Mouse (Mus musculus) adrenal gland, adult (tissue): Measurements from ENCODE around the gene Zfp653.

Experiments used
- DNase-seq, 2 experiments: peaks; one replicate each; pipeline ENCODE4 v3.0.0; 2022 to 2023; ENCODE audit warnings: low spot score in 1 of 2; ENCODE audit not compliant: inconsistent age in 2 of 2

Zfp653 gene

DNA sequence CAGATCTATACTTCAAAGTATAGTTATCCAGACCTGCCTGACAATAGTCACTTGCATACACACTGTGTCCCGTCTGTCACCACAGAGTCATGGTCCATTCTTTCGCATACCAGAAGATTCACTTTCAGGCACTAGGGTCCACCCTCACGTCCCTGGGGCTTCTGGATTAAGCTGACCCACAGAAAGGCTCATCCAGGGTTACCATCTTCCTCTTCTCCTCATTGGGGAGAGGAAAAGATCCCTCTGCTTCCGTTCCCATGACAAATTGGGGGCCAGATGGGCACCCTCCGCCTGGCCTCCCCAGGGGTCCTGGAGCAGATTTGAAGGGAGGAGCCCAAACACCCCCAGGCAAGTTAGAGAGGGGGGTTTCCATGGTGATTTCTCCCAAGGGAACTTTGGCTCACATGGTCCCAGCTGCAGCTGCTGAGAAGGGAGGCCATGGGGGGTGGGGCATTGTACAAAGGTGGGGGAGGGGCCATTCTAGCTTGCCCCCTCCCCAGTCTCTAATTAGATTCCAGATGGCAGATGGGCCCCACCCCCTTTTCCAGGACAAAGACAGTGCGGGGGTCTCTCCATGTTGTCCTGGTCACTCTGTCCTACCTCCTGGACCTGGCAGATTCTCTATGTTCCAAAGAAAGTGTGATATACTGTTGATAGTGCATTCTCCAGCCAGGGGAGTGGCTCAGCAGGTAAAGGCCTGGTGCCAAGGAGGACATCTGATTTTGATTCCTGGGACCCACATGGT is 35.7 kb downstream of the Zfp653 start:
- DNase-seq, result no peak

DNA sequence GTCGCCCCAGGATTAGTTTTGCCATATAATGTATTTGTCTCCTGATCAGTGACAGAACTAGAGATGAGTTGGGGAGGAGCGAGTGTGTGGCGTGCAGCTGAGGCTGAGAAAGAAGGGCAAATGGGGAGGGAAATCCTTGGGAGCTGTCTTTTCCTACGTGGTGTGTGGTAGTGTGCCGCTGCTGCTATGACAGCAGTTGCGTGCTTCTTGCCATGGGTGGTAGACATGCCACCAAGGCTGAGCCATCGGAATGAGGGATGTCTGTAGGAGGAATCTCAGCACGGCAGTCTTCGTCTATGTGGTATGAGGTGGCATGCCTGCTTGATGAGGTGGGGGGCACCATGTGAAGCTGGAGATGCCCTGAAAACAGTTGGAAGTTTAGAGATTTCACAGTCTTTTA is 40.8 kb downstream of the Zfp653 start:
- no peak for DNase-seq

DNA sequence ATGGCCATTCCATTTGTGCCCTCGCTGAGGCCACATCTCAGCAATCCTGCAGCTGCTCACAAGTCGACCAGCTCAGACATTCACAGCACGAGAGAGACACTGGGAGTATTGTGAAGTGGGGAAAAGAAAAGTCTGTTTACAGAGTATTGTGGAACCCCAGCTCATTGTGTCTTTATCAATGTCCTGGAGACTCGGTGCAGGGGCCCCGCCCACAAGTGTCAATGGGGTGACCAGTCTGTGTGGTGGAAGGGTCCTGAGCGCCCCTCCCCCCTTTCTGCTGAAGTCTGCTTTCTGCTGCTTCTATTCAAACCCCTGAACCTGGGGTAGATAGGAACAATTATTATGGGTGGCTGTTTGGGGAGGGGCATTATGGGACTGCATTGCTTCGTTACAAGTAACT is 42.7 kb downstream of the Zfp653 start:
- no peak for DNase-seq

DNA sequence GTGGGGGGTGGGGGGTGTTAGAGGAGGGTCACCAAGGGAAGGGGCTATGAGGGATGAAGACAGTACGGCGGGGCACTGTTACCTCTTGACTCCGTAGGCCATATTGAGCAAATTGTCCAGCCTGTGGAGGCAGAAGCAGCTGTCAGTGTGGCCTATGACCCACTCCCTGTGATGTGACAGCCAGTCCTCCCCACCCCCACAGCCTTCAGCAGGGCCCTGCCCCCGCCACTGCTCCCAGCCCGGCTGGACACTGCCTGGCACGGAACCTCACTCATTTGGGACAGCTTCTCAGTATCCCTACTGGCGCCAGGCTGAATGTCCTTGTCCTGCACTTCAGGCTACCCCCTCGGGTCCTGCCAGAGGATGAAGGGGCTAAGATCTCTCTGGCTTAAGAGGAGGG is 46.6 kb downstream of the Zfp653 start:
- DNase-seq, result no peak

DNA sequence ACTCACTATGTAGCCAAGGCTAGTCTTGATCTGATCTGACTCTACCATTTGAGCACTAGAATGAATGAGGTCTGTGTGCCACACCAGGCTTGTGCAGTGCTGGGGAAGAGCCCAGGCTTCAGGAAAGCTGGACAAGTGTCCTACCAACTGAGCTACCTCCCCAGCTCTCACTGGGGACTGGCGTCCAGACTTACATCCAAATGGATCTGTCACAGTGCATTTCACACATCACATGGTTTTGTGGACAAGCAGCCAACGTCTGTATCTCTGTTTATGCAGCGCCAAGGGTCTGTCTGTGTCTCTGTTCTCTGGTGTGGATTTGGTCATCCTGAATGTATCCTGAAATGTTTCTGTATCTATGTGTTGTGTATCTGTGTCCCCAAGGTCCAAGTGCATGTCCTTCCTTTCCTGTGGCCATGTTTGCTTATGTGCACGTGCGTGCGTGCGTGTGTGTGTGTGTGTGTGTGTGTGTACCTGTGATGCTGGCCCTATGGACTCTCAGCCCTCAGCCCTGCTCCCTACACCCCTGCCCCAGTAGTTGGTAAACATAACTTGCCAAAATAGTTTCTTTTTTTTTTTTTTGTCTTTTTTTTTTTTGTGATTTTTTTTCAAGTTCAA is 53.9 kb downstream of the Zfp653 start:
- no peak for DNase-seq

DNA sequence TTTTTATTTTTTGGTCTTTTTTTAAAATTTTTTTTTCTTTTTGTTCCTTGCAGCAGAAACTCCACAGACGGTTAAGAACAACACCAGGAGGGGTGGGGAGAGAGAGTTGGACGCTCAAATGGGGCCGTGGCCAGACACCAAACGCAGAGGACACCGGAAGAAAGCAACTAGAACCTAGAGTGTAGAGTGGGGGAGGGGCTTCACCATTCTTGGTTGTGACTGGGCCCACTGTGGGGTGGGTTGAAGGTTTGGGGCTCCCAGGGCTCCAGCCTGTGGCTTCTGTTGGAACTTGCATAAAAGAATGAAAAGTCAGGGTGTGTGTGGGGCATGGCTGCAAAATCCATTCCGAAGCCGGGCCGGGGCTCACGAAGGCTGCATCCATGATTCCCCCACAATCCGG is 54.9 kb downstream of the Zfp653 start:
- DNase-seq, result no peak

DNA sequence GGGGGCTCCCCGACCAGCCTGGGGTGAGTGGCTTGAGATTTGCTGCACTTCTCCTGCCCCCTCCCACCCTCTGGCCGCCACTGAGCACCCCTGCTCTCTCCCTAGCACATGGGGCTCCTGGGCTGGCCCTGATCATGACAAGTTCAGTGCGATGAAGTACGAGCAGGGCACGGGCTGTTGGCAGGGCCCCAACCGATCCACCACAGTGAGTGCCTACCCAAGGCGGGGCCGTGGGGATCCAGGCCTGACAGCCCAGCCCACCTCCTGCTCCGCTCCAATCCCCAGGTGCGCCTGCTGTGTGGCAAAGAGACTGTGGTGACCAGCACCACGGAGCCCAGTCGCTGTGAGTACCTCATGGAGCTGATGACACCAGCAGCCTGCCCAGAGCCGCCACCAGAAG is 58.4 kb downstream of the Zfp653 start:
- DNase-seq, result no peak

DNA sequence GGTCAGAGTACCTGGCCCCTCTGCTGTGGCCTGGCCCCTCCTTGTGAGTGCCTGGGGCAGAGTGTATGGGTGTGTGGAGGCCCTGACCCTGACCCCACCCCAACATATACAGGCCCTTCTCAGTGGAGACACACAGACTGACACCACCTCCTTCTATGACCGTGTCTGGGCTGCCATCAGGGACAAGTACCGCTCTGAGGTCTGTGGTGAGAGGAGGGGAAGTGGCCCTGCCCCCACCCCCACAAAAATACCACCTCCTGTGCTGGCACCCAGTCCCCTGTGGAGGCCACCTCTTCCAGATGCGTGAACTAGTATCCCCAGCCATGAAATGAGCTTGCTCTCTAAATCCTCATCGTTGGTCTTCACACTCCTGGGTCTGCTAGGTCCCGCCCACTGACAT is 60.1 kb downstream of the Zfp653 start:
- no peak for DNase-seq
